Mouse (Mus musculus): Measurements from ENCODE around the gene Ccl20. TPM values are rescaled to one million over a fixed set of nuclear protein-coding genes. Genes with fewer than 3 reads are reported as not detected.

Ccl20 gene
- polyA plus RNA-seq, 1 experiment from 2014 or later = not detected

DNA sequence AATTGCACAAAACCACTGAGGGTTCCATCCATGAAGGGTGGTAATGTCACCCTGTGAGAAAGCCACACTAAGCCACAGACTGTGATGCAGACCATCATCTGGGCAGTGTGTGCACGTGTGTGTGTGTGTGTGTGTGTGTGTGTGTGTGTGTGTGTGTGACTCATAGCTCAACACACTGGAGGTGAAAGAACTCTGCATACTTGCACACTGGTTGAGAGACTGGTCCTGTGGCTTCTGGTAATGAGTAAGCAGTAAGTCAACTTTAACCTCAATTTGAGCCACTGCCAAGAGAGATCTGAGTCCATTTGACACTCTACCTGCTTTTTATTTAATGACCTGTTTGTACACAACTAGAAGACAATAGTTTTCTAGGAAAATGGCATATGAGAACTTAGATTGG is 40.3 kb downstream of the Ccl20 start:
- Histone ChIP-seq H3K9ac (ENCODE audit: low read length) (no peak overlapping the region), H3K9me3 (replicated peaks; ENCODE audit: control insufficient read depth, low read length) (no peaks in the 10 kb centered on the region), H3K4me1 (ENCODE audit: control insufficient read depth, insufficient read depth, low read length) (no peaks in the 10 kb centered on the region), H3K36me3 (ENCODE audit: control insufficient read depth, insufficient read depth) (no peaks in the 10 kb centered on the region), H3K27me3 (ENCODE audit: control insufficient read depth, insufficient read depth, low read length) (no peaks in the 10 kb centered on the region), H3K4me2 (ENCODE audit: low read depth, low read length) (no peak overlapping the region), H3K4me3 (ENCODE audit: low read length) (no peak overlapping the region), H3K27ac (ENCODE audit: low read length) (no peak overlapping the region)
- 56% methylated on average over 1 of the region's 1 CpGs for WGBS
- no peak for ATAC-seq (replicated peaks; ENCODE audit: extremely low read depth, insufficient read depth, low FRiP score)

DNA sequence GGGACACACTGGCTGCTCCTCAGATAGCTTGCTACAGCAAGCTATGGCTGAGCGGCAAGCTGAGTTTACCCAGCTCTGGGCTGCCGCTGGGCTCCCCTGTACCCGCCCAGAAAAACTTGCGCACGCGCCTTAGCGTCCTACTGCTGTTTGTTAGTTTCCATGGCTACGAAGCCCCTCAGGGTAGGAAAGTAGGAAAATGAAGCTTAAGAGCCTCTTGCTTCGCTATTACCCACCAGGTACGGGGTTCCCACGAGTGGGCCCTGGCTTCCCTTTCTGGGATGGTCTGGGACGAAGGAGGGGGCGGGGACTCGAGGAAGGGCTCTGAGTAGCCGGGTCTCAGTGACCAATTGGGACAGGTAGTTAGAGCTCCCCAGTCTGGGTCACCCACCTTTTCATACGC is 43.0 kb downstream of the Ccl20 start, which contains the start of gene Daw1:
Gene Daw1 (plus strand): TSS at position 150 of the 400 bp plus-strand sequence.
- WGBS = 2% methylated on average over 16 of the region's 16 CpGs
- H3K9me3 ChIP-seq (replicated peaks; ENCODE audit: control insufficient read depth, low read length) = no peaks in the 10 kb centered on the region
- peak within 1 kb of the TSS; percentile 91 for H3K4me2 ChIP-seq (ENCODE audit: low read depth, low read length)
- ATAC-seq (replicated peaks; ENCODE audit: extremely low read depth, insufficient read depth, low FRiP score) = peak; percentile 84
- H3K36me3 ChIP-seq (ENCODE audit: control insufficient read depth, insufficient read depth) = no peaks in the 10 kb centered on the region
- peak within 1 kb of the TSS; percentile 77 for H3K9ac ChIP-seq (ENCODE audit: low read length)
- no peaks in the 10 kb centered on the region for H3K27me3 ChIP-seq (ENCODE audit: control insufficient read depth, insufficient read depth, low read length)
- H3K27ac ChIP-seq (ENCODE audit: low read length) = no peak within 1 kb of the TSS
- peak within 1 kb of the TSS; percentile 83 for H3K4me3 ChIP-seq (ENCODE audit: low read length)
- H3K4me1 ChIP-seq (ENCODE audit: control insufficient read depth, insufficient read depth, low read length) = no peaks in the 10 kb centered on the region

DNA sequence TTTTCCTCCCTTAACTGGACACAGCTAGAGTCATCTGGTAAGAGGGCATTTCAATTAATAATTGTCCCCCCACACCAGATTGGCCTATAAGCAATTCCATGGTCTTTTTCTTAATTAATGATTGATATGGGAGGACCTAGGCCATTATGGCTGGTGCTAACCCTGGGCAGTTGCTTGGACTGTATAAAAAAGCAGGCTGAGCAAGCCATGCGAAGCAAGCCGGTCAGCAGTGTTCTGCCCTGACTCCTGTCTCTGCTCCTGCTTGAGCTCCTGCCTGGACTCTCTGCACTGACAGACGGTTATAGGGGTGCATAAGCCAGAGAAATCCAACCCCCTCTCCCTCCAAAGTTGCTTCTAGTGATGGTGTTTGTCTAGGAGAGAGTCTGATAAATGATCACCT is 45.1 kb downstream of the Ccl20 start:
- no peak overlapping the region for H3K4me3 ChIP-seq (ENCODE audit: low read length)
- no peaks in the 10 kb centered on the region for H3K4me1 ChIP-seq (ENCODE audit: control insufficient read depth, insufficient read depth, low read length)
- WGBS = 68% methylated on average over 3 of the region's 3 CpGs
- no peaks in the 10 kb centered on the region for H3K36me3 ChIP-seq (ENCODE audit: control insufficient read depth, insufficient read depth)
- no peak overlapping the region for H3K9ac ChIP-seq (ENCODE audit: low read length)
- no peak for ATAC-seq (replicated peaks; ENCODE audit: extremely low read depth, insufficient read depth, low FRiP score)
- no peak overlapping the region for H3K4me2 ChIP-seq (ENCODE audit: low read depth, low read length)
- H3K9me3 ChIP-seq (replicated peaks; ENCODE audit: control insufficient read depth, low read length) = no peaks in the 10 kb centered on the region
- H3K27me3 ChIP-seq (ENCODE audit: control insufficient read depth, insufficient read depth, low read length) = no peaks in the 10 kb centered on the region
- no peak overlapping the region for H3K27ac ChIP-seq (ENCODE audit: low read length)

DNA sequence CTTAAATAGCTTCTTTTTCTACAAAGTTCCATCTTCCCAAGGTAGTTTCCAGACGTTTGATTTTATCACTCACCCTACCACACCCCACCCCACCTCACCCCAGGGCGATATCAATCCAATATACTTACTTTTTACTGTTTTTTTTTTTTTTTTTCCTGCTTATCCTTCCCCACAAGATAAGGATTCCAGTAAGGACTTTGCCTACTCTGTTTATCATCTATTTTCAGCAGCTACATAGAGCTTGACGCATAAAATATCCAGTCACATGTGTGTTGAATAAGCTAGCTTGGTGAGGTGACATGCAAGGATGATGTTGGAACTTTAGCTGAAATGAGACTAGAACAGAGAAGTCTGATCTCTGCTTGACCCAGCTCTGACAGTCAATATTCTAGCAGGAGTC is 47.5 kb downstream of the Ccl20 start:
- Histone ChIP-seq H3K36me3 (ENCODE audit: control insufficient read depth, insufficient read depth) (no peaks in the 10 kb centered on the region), H3K4me3 (ENCODE audit: low read length) (no peak overlapping the region), H3K4me1 (ENCODE audit: control insufficient read depth, insufficient read depth, low read length) (no peaks in the 10 kb centered on the region), H3K27ac (ENCODE audit: low read length) (no peak overlapping the region), H3K9me3 (replicated peaks; ENCODE audit: control insufficient read depth, low read length) (no peaks in the 10 kb centered on the region), H3K27me3 (ENCODE audit: control insufficient read depth, insufficient read depth, low read length) (no peaks in the 10 kb centered on the region), H3K9ac (ENCODE audit: low read length) (no peak overlapping the region), H3K4me2 (ENCODE audit: low read depth, low read length) (no peak overlapping the region)
- ATAC-seq (replicated peaks; ENCODE audit: extremely low read depth, insufficient read depth, low FRiP score) = no peak
- 39% methylated on average over 3 of the region's 3 CpGs for WGBS

Other genes starting within 250 kb of the Ccl20 start
- not detected in 2 replicates for gene A030005L19Rik, start 203.4 kb upstream of the Ccl20 start, polyA plus RNA-seq (2015; fragmentation: Nextera tagmentation; extraction: Ambion mirVana)
- gene A030014E15Rik, start 191.8 kb upstream of the Ccl20 start, polyA plus RNA-seq (2015; fragmentation: Nextera tagmentation; extraction: Ambion mirVana) = not detected in 2 replicates
- not detected in 2 replicates for gene Gm6217, start 185.4 kb upstream of the Ccl20 start, polyA plus RNA-seq (2015; fragmentation: Nextera tagmentation; extraction: Ambion mirVana)
- gene A030003K21Rik, start 173.4 kb upstream of the Ccl20 start, polyA plus RNA-seq (2015; fragmentation: Nextera tagmentation; extraction: Ambion mirVana) = not detected in 2 replicates
- not detected in 2 replicates for gene Gm7544, start 160.8 kb upstream of the Ccl20 start, polyA plus RNA-seq (2015; fragmentation: Nextera tagmentation; extraction: Ambion mirVana)
- gene Gm47955, start 156.5 kb upstream of the Ccl20 start, polyA plus RNA-seq (2015; fragmentation: Nextera tagmentation; extraction: Ambion mirVana) = not detected in 2 replicates
- not detected in 2 replicates for gene Gm47959, start 116.2 kb upstream of the Ccl20 start, polyA plus RNA-seq (2015; fragmentation: Nextera tagmentation; extraction: Ambion mirVana)
- gene Slc19a3, start 78.3 kb upstream of the Ccl20 start, polyA plus RNA-seq (2015; fragmentation: Nextera tagmentation; extraction: Ambion mirVana) = 2.0 and 2.2 TPM in 2 replicates
- not detected in 2 replicates for gene Krtap28-10, start 74.3 kb upstream of the Ccl20 start, polyA plus RNA-seq (2015; fragmentation: Nextera tagmentation; extraction: Ambion mirVana)
- not detected in 2 replicates for gene Gm47969, start 71.8 kb upstream of the Ccl20 start, polyA plus RNA-seq (2015; fragmentation: Nextera tagmentation; extraction: Ambion mirVana)
- not detected in 2 replicates for gene A030005K14Rik, start 57.4 kb upstream of the Ccl20 start, polyA plus RNA-seq (2015; fragmentation: Nextera tagmentation; extraction: Ambion mirVana)
- gene Krtap28-13, start 55.8 kb upstream of the Ccl20 start, polyA plus RNA-seq (2015; fragmentation: Nextera tagmentation; extraction: Ambion mirVana) = not detected in 2 replicates
- gene Daw1, start 43.0 kb downstream of the Ccl20 start, polyA plus RNA-seq (2015; fragmentation: Nextera tagmentation; extraction: Ambion mirVana) = 0.25 and 0.41 TPM in 2 replicates